Mouse (Mus musculus) midbrain, postnatal 0 days (tissue): ENCODE measurements around the gene Camta1. TPM values are rescaled to one million over a fixed set of nuclear protein-coding genes. Genes with fewer than 3 reads are reported as not detected.
A peak's percentile ranks its signal among the peaks of the same experiment; 100 is the strongest.

ENCODE experiments used
- ATAC-seq: fragments of 200-750 bp; cut with Nextera tagmentation; 2 replicates; pipeline ENCODE4 v1.8.0; 2017; ENCODE audit warnings: moderate number of reproducible peaks, mild to moderate bottlenecking, moderate TSS enrichment, moderate library complexity; ENCODE audit not compliant: low FRiP score
- DNase-seq: peaks from one replicate; pipeline ENCODE4 v3.0.0-alpha.2; 2015; ENCODE audit warnings: low spot score
- H3K27ac ChIP-seq: fragments of 300-500 bp; sonication (generic); 2 replicates; pipeline ENCODE4 v1.5.1; 2014; ENCODE audit warnings: low read depth, mild to moderate bottlenecking, low read length, mixed read lengths
- H3K27me3 ChIP-seq: fragments of 300-500 bp; sonication (generic); 2 replicates; pipeline ENCODE4 v1.6.1; 2014; ENCODE audit warnings: low read length, control low read depth, mixed read lengths; ENCODE audit not compliant: insufficient read depth
- H3K36me3 ChIP-seq: fragments of 300-500 bp; sonication (generic); 2 replicates; pipeline ENCODE4 v1.6.1; 2014; ENCODE audit warnings: low read length, control low read depth, mixed read lengths; ENCODE audit not compliant: insufficient read depth
- H3K4me1 ChIP-seq: fragments of 300-500 bp; sonication (generic); 2 replicates; pipeline ENCODE4 v1.6.1; 2014; ENCODE audit warnings: mild to moderate bottlenecking, control low read depth, antibody characterized with exemption, low read length, mixed read lengths; ENCODE audit not compliant: insufficient read depth
- H3K4me2 ChIP-seq: fragments of 300-500 bp; sonication (generic); 2 replicates; pipeline ENCODE4 v1.6.1; 2014; ENCODE audit warnings: low read depth, mild to moderate bottlenecking, low read length, mixed read lengths; ENCODE audit not compliant: poor library complexity, severe bottlenecking
- H3K4me3 ChIP-seq: fragments of 300-500 bp; sonication (generic); 2 replicates; pipeline ENCODE4 v1.5.1; 2014; ENCODE audit warnings: low read depth, mild to moderate bottlenecking, low read length, moderate library complexity
- H3K9ac ChIP-seq: fragments of 300-500 bp; sonication (generic); replicated peaks from 2 replicates; pipeline ENCODE4 v1.6.1; 2014; ENCODE audit warnings: mild to moderate bottlenecking, low read length, moderate library complexity, mixed read lengths; ENCODE audit not compliant: poor library complexity, severe bottlenecking
- H3K9me3 ChIP-seq: fragments of 300-500 bp; sonication (generic); 2 replicates; pipeline ENCODE4 v1.6.1; 2016; ENCODE audit warnings: low read length, control low read depth
- CTCF ChIP-seq: IDR thresholded peaks from 2 replicates; pipeline ENCODE4 v1.5.1; 2016; ENCODE audit warnings: antibody characterized with exemption, mild to moderate bottlenecking
- whole genome bisulfite sequencing: fragments of 180-500 bp; shearing (Covaris S2); extraction: QIAGEN DNeasy Blood & Tissue Kit; methylation state at CpG from one replicate; pipeline ENCODE4 v1.1.7; 2014; 5-methylcytosine and 5-hydroxymethylcytosine counted together
- polyA plus RNA-seq: library from polyadenylated mRNA; unstranded; fragments of >200 nt; fragmentation: Nextera tagmentation; extraction: Ambion mirVana; gene quantifications from 2 replicates; pipeline ENCODE4 v1.2.1, GENCODE M21; 2015
- total RNA-seq: library from RNA; depleted of rRNA; stranded (reverse); fragments of >200 nt; gene quantifications from 2 replicates; pipeline ENCODE4 v1.2.3, GENCODE M21; 2014

Gene Camta1
- total and polyA plus RNA-seq, 2 experiments from 2014 or later = 140 to 153 TPM

DNA sequence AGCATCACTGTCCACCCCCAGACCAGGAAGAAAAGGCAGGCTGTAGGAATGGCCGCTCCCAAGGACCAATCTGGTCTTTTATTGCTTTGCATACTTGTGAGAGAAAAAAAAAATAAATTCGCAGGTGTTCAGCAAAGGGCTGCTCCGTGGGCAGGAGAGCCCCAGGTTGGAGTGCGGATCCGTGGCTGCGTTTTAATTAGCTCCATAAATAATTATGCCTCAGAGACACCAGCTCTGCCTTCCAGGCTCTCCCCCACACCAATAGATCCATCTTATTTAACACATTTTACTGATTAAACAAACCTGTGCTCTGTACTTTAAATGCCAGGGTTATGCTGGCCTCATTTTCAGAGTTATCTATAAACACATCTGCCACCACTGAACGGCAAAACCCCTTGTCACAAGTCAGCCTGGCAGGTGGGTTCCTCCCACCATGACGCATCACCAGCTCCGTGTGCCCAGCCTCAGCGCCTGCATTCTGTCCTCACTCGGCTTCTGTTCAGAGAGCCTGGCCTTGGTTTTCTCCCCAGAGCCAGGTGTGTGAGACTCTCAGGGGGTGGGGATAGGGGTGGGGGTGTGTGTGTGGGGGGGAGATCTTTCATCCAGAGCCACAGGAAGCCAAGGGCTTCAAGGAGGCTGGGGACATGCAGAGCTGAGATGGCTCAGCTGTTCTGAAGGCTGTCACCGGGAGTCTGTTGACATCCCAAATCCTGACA lies 475.5 kb downstream of the Camta1 start:
- ATAC-seq (0 out of 2 replicates have a peak, but pooled peaks have one; percentile 50), DNase-seq (peak; percentile 49)
- TF ChIP-seq CTCF = no peak
- Histone ChIP-seq H3K9ac (no peak overlapping the region; the same call in 1 of the 2 replicates), H3K36me3 (no peaks in the 10 kb centered on the region), H3K27ac (no peak overlapping the region), H3K4me1 (peaks cover 11% of the 10 kb centered on the region), H3K9me3 (no peaks in the 10 kb centered on the region), H3K4me2 (peak overlapping the region; percentile 49), H3K4me3 (no peak overlapping the region), H3K27me3 (no peaks in the 10 kb centered on the region)
- 11% methylated on average over 12 of the region's 12 CpGs for WGBS

DNA sequence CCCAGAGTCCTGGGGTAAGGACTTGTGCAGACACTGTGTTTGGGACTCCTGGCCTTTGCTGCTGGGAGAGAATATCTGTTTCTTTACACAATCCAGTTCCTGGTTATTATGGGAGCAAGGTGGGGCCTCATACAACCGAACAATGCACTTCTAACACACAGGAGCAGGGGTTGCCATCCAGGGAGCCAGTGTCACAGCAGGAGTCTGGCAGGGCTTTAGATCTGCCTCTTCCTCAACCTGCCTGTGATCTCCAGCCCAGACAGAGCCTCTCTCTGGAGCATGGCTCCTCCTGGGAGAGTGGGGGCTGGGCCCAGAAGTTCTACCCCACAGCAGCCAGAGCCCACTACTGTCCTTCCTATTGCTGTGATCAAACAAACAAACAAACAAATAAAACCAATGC lies 483.9 kb downstream of the Camta1 start:
- no peak overlapping the region for H3K4me2 ChIP-seq
- no peaks in the 10 kb centered on the region for H3K9me3 ChIP-seq
- no peak overlapping the region for H3K9ac ChIP-seq
- WGBS = 48% methylated on average over 1 of the region's 1 CpGs
- ATAC-seq (no peak), DNase-seq (no peak)
- H3K4me3 ChIP-seq = no peak overlapping the region
- no peaks in the 10 kb centered on the region; the same call in 1 of the 2 replicates for H3K27me3 ChIP-seq
- H3K4me1 ChIP-seq = no peaks in the 10 kb centered on the region
- no peak for TF ChIP-seq CTCF
- no peak overlapping the region for H3K27ac ChIP-seq
- H3K36me3 ChIP-seq = no peaks in the 10 kb centered on the region

DNA sequence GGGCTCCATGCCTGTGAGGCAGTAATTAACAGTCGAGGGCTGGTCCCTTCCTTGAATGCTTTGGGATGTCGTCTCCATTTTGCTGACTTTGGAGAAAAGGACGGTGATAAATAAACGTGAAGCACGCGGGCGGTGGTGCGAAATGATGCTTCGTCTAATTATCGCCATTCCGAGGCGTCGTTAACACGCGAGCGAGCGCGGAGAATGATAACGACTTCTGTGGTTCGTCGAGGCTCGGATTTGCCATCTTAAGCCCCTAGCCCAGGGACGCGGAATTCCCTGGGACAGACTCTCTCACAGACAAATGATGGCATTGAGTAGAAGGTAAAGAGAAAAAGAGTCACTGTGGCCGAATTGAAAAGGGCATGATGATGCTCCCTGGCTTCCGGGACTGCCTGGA lies 485.4 kb downstream of the Camta1 start:
- TF ChIP-seq CTCF = no peak
- DNase-seq = no peak
- Histone ChIP-seq H3K27ac (no peak overlapping the region), H3K4me2 (no peak overlapping the region), H3K4me1 (no peaks in the 10 kb centered on the region), H3K27me3 (no peaks in the 10 kb centered on the region; the same call in 1 of the 2 replicates), H3K9ac (no peak overlapping the region), H3K36me3 (no peaks in the 10 kb centered on the region), H3K9me3 (no peaks in the 10 kb centered on the region), H3K4me3 (no peak overlapping the region)
- WGBS = 65% methylated on average over 26 of the region's 26 CpGs
- no peak for ATAC-seq

DNA sequence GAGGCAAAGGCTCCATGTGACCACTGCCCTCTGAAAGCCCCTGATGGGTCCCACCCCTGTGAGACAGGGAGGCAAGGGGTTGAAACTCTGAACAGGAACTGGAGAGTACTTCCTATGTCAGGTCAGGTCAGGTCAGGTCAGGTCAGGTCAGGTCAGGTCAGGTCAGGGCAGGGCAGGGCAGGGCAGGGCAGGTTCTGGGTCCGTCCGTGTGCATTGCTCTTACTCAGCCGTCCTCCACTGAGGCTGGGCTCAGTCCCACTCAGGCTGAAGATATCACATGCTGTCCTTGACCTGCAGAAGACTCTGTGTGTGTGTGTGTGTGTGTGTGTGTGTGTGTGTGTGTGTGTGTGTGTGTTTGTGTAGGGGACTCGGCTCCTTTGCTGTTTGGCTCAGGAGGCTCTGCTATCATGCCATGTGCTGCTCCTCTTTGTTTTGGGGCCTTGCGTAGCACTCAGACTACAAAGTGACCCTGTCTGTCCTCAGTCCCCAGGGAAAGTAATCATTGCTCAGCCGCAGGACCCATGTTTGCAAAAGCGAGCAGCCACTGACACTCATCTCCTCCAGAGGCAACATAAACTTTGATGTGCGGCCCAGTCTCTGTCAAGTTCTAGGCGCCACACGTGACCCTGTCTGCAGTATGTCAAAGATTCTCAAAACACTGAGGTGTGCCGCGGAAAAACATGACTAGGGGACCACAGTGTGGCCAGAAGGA lies 488.7 kb downstream of the Camta1 start:
- no peak for ATAC-seq
- H3K4me3 ChIP-seq = no peak overlapping the region
- no peak overlapping the region for H3K27ac ChIP-seq
- H3K36me3 ChIP-seq = no peaks in the 10 kb centered on the region
- H3K4me1 ChIP-seq = no peaks in the 10 kb centered on the region
- no peak overlapping the region for H3K4me2 ChIP-seq
- WGBS = 76% methylated on average over 12 of the region's 12 CpGs
- H3K27me3 ChIP-seq = no peaks in the 10 kb centered on the region; the same call in 1 of the 2 replicates
- DNase-seq = no peak
- no peak for TF ChIP-seq CTCF
- no peaks in the 10 kb centered on the region for H3K9me3 ChIP-seq
- H3K9ac ChIP-seq = no peak overlapping the region

DNA sequence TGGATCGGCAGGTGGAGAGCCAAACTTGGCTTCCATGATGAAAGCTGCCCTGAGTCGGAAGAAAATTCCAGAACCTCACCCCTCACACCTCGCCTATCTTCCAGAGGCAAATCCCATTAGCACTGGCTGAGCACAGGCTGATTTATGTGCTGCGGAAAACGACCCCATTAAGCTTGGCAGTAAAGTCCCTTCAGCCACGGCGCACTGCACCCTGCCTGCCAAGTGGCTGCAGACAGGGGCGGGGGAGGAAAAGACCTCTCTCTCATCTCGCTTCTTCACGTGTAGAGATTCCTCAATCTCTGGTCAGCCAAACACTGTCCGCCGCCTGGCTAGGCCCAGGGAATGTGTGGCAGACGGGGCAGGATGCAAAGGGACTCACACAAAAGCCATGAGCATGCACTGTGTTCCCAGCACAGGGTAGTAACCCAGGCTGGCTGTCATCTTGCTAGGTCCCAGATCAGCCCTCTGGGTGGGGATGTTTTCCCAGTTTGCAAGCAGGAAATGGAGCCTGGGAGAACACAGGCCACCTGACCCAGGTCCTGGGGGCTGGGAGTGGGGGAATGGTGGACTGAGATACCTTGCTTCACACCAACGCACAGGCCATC lies 494.6 kb downstream of the Camta1 start:
- ATAC-seq = no peak

More for the DNA sequence above, 494.6 kb downstream of the Camta1 start:
- no peaks in the 10 kb centered on the region for H3K36me3 ChIP-seq
- no peak overlapping the region for H3K4me3 ChIP-seq
- peaks cover 8% of the 10 kb centered on the region; the same call in 1 of the 2 replicates for H3K4me1 ChIP-seq
- no peak; the same call in 1 of the 2 replicates for TF ChIP-seq CTCF
- H3K9ac ChIP-seq = 0 out of 2 replicates have a peak overlapping the region, but pooled peaks have one; percentile 15
- no peaks in the 10 kb centered on the region for H3K27me3 ChIP-seq
- H3K9me3 ChIP-seq = no peaks in the 10 kb centered on the region
- no peak overlapping the region for H3K4me2 ChIP-seq
- no peak overlapping the region for H3K27ac ChIP-seq
- WGBS = 51% methylated on average over 14 of the region's 14 CpGs
- peak; percentile 56 for DNase-seq
